Mouse (Mus musculus) midbrain, embryonic 14.5 days (tissue): ENCODE results near the gene Kifc5b. TPM values are rescaled to one million over a fixed set of nuclear protein-coding genes. Genes with fewer than 3 reads are reported as not detected.

Source experiments
- ATAC-seq: fragments of 200-750 bp; cut with Nextera tagmentation; 2 replicates; pipeline ENCODE4 v1.8.0; 2017; ENCODE audit warnings: moderate number of reproducible peaks, moderate library complexity; ENCODE audit not compliant: low FRiP score, low TSS enrichment
- DNase-seq: peaks from one replicate; pipeline ENCODE4 v3.0.0-alpha.2; 2015
- H3K27ac ChIP-seq: fragments of 300-500 bp; sonication (generic); replicated peaks from 2 replicates; pipeline ENCODE4 v1.5.1; 2014; ENCODE audit warnings: mild to moderate bottlenecking, low read depth, low read length, moderate library complexity
- H3K27me3 ChIP-seq: fragments of 300-500 bp; sonication (generic); 2 replicates; pipeline ENCODE4 v1.6.1; 2014; ENCODE audit warnings: low read length, control low read depth, mixed read lengths; ENCODE audit not compliant: control insufficient read depth, insufficient read depth
- H3K36me3 ChIP-seq: fragments of 300-500 bp; sonication (generic); 2 replicates; pipeline ENCODE4 v1.6.1; 2014; ENCODE audit warnings: low read length, control low read depth; ENCODE audit not compliant: control insufficient read depth, insufficient read depth
- H3K4me1 ChIP-seq: fragments of 300-500 bp; sonication (generic); 2 replicates; pipeline ENCODE4 v1.6.1; 2014; ENCODE audit warnings: mild to moderate bottlenecking, antibody characterized with exemption, low read length, control low read depth; ENCODE audit not compliant: control insufficient read depth, insufficient read depth
- H3K4me2 ChIP-seq: fragments of 300-500 bp; sonication (generic); 2 replicates; pipeline ENCODE4 v1.6.1; 2014; ENCODE audit warnings: mild to moderate bottlenecking, low read length, moderate library complexity
- H3K4me3 ChIP-seq: fragments of 300-500 bp; sonication (generic); replicated peaks from 2 replicates; pipeline ENCODE4 v1.5.1; 2014; ENCODE audit warnings: low read depth, low read length
- H3K9ac ChIP-seq: fragments of 300-500 bp; sonication (generic); replicated peaks from 2 replicates; pipeline ENCODE4 v1.6.1; 2014; ENCODE audit warnings: mild to moderate bottlenecking, low read length, moderate library complexity
- H3K9me3 ChIP-seq: fragments of 300-500 bp; sonication (generic); 2 replicates; pipeline ENCODE4 v1.6.1; 2016; ENCODE audit warnings: low read length, control low read depth, mixed read lengths; ENCODE audit not compliant: control insufficient read depth
- WGBS: fragments of 180-500 bp; shearing (Covaris S2); extraction: QIAGEN DNeasy Blood & Tissue Kit; methylation state at CpG from one replicate; pipeline ENCODE4 v1.1.7; 2014; 5-methylcytosine and 5-hydroxymethylcytosine counted together
- polyA plus RNA-seq: library from polyadenylated mRNA; unstranded; fragments of >200 nt; fragmentation: Nextera tagmentation; extraction: Ambion mirVana; gene quantifications from 2 replicates; pipeline ENCODE4 v1.2.1, GENCODE M21; 2014

The Kifc5b gene
- polyA plus RNA-seq, 1 experiment from 2014 or later: 1.2 TPM

GRCm38 (mm10) chr17:26932839-26933398 lies 16.0 kb downstream of the Kifc5b start, which contains the start of gene Phf1:
TSS of gene Phf1 (plus strand) at chr17:26933052.
- Histone ChIP-seq H3K9ac (peak within 1 kb of the TSS; percentile 85), H3K9me3 (no peaks in the 10 kb centered on the region), H3K27me3 (no peaks in the 10 kb centered on the region), H3K4me1 (peaks cover 14% of the 10 kb centered on the region), H3K4me2 (peak within 1 kb of the TSS; percentile 95), H3K4me3 (peak within 1 kb of the TSS; percentile 70), H3K36me3 (peaks cover 31% of the 10 kb centered on the region), H3K27ac (peak within 1 kb of the TSS; percentile 86)
- ATAC-seq (peak; percentile 83), DNase-seq (peak; percentile 94)
- WGBS: under 1% methylated on average over 43 of the region's 43 CpGs

DNA sequence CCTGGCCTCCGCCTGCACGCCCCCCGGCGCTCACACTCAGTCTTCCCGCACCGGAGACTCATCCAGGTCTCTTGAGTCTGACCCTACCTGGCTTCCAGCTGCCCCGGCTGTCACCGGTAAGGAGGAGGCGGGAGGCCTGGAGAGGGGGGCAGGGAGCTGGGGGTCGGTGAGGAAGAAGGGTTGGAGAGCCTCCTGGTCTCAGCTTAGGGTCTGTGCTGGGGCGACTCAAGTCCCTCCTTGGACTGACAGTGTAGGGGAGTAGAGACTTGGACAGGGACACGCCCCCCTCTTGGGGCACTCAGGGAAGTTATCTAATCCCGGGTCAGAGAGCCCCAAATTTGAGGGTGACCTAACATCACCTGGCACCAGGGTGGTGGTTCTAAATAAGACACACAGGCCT lies 16.5 kb downstream of the Kifc5b start:
- H3K27ac ChIP-seq: peak overlapping the region; percentile 86
- H3K4me2 ChIP-seq: peak overlapping the region; percentile 95
- H3K4me3 ChIP-seq: peak overlapping the region; percentile 70
- H3K9me3 ChIP-seq: no peaks in the 10 kb centered on the region
- ATAC-seq (peak; percentile 44; the same call in 1 of the 2 replicates), DNase-seq (no peak)
- H3K4me1 ChIP-seq: peaks cover 19% of the 10 kb centered on the region
- H3K36me3 ChIP-seq: peaks cover 31% of the 10 kb centered on the region
- H3K27me3 ChIP-seq: no peaks in the 10 kb centered on the region
- 10% methylated on average over 13 of the region's 13 CpGs for WGBS
- H3K9ac ChIP-seq: peak overlapping the region; percentile 85

- Histone ChIP-seq H3K36me3 (peaks cover 31% of the 10 kb centered on the region), H3K9me3 (no peaks in the 10 kb centered on the region), H3K4me3 (peak overlapping the region; percentile 70), H3K27ac (no peak overlapping the region), H3K4me2 (peak overlapping the region; percentile 95), H3K27me3 (no peaks in the 10 kb centered on the region), H3K9ac (peak overlapping the region; percentile 85), H3K4me1 (peaks cover 25% of the 10 kb centered on the region)
- DNase-seq (no peak), ATAC-seq (no peak)
- WGBS: 85% methylated on average over 16 of the region's 16 CpGs
Observed at GRCm38 (mm10) chr17:26933885-26934827, 17.3 kb downstream of the Kifc5b start.

DNA sequence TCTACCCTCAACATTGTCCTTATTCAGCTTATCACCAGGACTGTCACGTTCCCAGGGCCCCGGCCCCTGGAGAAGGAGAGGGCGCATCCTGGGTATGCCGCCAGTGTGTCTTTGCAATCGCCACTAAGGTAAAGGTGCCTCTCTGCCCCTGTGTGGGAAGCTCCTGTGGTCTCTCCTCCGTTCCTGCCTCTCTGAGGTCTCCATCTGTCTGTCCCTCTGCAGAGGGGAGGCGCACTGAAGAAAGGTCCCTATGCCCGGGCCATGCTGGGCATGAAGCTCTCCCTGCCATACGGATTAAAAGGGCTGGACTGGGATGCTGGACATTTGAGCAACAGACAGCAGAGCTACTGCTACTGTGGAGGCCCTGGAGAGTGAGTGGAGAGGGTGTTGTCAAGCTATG lies 18.1 kb downstream of the Kifc5b start:
- Histone ChIP-seq H3K4me2 (no peak overlapping the region), H3K36me3 (peaks cover 31% of the 10 kb centered on the region), H3K4me1 (peaks cover 28% of the 10 kb centered on the region), H3K27me3 (no peaks in the 10 kb centered on the region), H3K27ac (no peak overlapping the region), H3K9ac (no peak overlapping the region), H3K9me3 (no peaks in the 10 kb centered on the region), H3K4me3 (no peak overlapping the region)
- DNase-seq (no peak), ATAC-seq (no peak)
- 95% methylated on average over 9 of the region's 9 CpGs for WGBS

DNA sequence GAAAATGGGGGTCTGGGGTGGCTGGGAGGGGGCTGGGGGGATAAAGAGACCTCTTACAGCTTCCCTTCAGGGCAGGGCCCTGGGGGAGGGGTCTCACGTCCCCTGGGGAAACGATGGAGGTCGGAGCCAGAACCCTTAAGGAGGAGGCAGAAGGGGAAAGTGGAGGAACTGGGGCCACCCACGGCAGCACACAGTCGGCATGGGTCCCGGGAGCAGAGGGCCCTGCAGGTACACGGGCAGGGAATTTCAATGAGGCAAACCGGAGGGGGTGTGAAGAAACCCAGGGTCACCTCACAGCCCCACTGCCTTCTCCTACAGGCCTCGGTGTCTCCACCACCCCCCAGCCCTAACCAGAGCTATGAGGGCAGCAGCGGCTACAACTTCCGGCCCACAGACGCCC lies 19.6 kb downstream of the Kifc5b start:
- Histone ChIP-seq H3K4me3 (no peak overlapping the region), H3K36me3 (peaks cover 31% of the 10 kb centered on the region), H3K27me3 (no peaks in the 10 kb centered on the region), H3K4me1 (peaks cover 38% of the 10 kb centered on the region), H3K4me2 (no peak overlapping the region), H3K9ac (no peak overlapping the region), H3K27ac (no peak overlapping the region), H3K9me3 (no peaks in the 10 kb centered on the region)
- DNase-seq (no peak), ATAC-seq (no peak)
- 85% methylated on average over 12 of the region's 12 CpGs for WGBS

GRCm38 (mm10) chr17:26936921-26937695 lies 20.2 kb downstream of the Kifc5b start:
- ATAC-seq: no peak
- no peak overlapping the region for H3K4me2 ChIP-seq
- no peak overlapping the region for H3K9ac ChIP-seq
- DNase-seq: no peak
- H3K27ac ChIP-seq: no peak overlapping the region
- H3K36me3 ChIP-seq: peaks cover 31% of the 10 kb centered on the region
- H3K4me1 ChIP-seq: peaks cover 39% of the 10 kb centered on the region
- WGBS: 91% methylated on average over 15 of the region's 15 CpGs
- H3K4me3 ChIP-seq: no peak overlapping the region
- no peaks in the 10 kb centered on the region for H3K27me3 ChIP-seq
- H3K9me3 ChIP-seq: no peaks in the 10 kb centered on the region

- H3K27ac ChIP-seq: no peak overlapping the region
- H3K4me1 ChIP-seq: peaks cover 42% of the 10 kb centered on the region
- H3K9ac ChIP-seq: peak overlapping the region; percentile 56
Observed at GRCm38 (mm10) chr17:26937883-26938695, 21.2 kb downstream of the Kifc5b start.

DNA sequence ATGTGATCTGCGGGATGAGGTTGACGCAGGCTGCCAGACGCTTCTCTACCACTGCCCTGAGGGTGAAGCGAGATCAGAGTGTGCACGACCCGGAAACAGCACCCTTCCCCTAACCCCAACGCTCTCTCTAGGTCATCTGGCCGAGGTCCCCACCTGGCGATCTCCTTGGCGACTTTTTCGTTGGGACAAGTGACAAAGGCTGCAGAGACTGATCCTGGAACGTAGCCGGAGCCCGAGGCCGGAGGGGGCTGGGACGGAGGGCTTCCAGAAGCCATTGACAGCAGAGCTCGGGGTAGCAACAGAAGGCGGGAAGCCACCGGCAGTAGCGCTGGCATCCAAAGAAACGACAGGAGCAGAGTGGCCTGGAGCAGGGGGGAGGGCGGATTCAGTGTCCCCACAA lies 21.8 kb downstream of the Kifc5b start:
- no peaks in the 10 kb centered on the region for H3K27me3 ChIP-seq
- peak overlapping the region; percentile 79; the same call in 1 of the 2 replicates for H3K27ac ChIP-seq
- no peak for ATAC-seq
- peak overlapping the region; percentile 96 for H3K4me2 ChIP-seq
- under 1% methylated on average over 22 of the region's 22 CpGs for WGBS
- H3K36me3 ChIP-seq: peaks cover 31% of the 10 kb centered on the region
- H3K9me3 ChIP-seq: no peaks in the 10 kb centered on the region
- peak overlapping the region; percentile 56 for H3K9ac ChIP-seq
- peaks cover 40% of the 10 kb centered on the region for H3K4me1 ChIP-seq
- no peak for DNase-seq
- peak overlapping the region; percentile 61 for H3K4me3 ChIP-seq

More at GRCm38 (mm10) chr17:26937883-26938695, 21.2 kb downstream of the Kifc5b start:
- ATAC-seq (no peak), DNase-seq (no peak)
- H3K9me3 ChIP-seq: no peaks in the 10 kb centered on the region
- peak overlapping the region; percentile 61 for H3K4me3 ChIP-seq
- H3K27me3 ChIP-seq: no peaks in the 10 kb centered on the region
- WGBS: 63% methylated on average over 16 of the region's 16 CpGs
- peak overlapping the region; percentile 96 for H3K4me2 ChIP-seq
- peaks cover 31% of the 10 kb centered on the region for H3K36me3 ChIP-seq
